Mouse (Mus musculus): ENCODE measurements around the gene Acp6. TPM values are rescaled to one million over a fixed set of nuclear protein-coding genes. Genes with fewer than 3 reads are reported as not detected.
A peak's percentile ranks its signal among the peaks of the same experiment; 100 is the strongest.

Acp6 gene
- total and polyA plus RNA-seq, 3 experiments, result 10.8 to 12.5 (median 12.1) TPM

DNA sequence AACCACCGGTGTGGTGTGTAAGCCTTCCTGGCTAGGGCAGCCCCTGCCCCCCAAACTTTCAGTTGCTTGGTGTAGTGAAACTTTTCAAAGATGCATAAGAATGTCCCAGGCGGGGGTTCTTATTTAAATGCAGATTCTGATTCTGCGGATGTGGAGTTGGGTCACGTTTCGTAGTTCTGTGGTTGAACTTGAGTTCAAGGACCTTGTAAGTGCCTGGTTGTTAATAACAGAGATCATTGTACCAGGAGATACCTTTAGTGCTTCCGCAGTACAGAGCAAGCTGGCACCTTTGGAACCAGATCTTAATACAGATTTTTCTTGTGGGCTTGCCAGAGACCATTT lies 903 bp downstream of the Acp6 start:
- Histone ChIP-seq H3K4me1 (ENCODE audit: control insufficient read depth in 1 of 2, insufficient read depth in 2 of 2) (peaks cover 0 to 16% of the 10 kb centered on the region in 2 experiments; a peak in 2 of 4 replicates), H3K9me3 (replicated peaks; ENCODE audit: low read length) (peaks cover 3% of the 10 kb centered on the region), H3K27me3 (replicated peaks) (no peaks in the 10 kb centered on the region), H3K79me2 (replicated peaks; ENCODE audit: control insufficient read depth, extremely low read depth, insufficient read depth, poor library complexity, severe bottlenecking) (no peaks in the 10 kb centered on the region), H3K27ac (ENCODE audit: insufficient read depth, low read depth) (no peak overlapping the region), H3K4me2 (ENCODE audit: insufficient read depth, low read depth, poor library complexity, severe bottlenecking) (peak overlapping the region; percentile 60), H3K9ac (ENCODE audit: insufficient read depth, low read depth) (peak overlapping the region; percentile 51; the same call in 1 of the 2 replicates), H3K36me3 (replicated peaks in 1 of 2; ENCODE audit: control insufficient read depth in 1 of 2, insufficient read depth in 1 of 2, low read length in 1 of 2) (peaks cover 0 to 9% of the 10 kb centered on the region in 2 experiments), H3K4me3 (replicated peaks in 1 of 3; ENCODE audit: low read depth in 2 of 3, low read length in 2 of 3, poor library complexity in 1 of 3) (peak overlapping the region; percentile 71 to 85 (median 78))
- TF ChIP-seq ZNF384 (IDR thresholded peaks at IDR 0.05; ENCODE audit: low read depth, low read length), result no peak
- no peak for TF ChIP-seq ZMIZ1 (IDR thresholded peaks at IDR 0.05; ENCODE audit: low read depth, low read length)
- peak; percentile 79 for TF ChIP-seq BHLHE40 (IDR thresholded peaks at IDR 0.05; ENCODE audit: low read depth, low read length)
- in situ Hi-C loops (cut with MboI; ENCODE audit: low pct_ligation_motif_present, low pct_unique_long_range_greater_than_20kb, low sequenced_read_pairs) (no loop called here), dilution Hi-C loops (cut with MboI; ENCODE audit: extremely low pct_ligation_motif_present, extremely low pct_unique_long_range_greater_than_20kb, low sequenced_read_pairs) (no loop called here)
- peak; percentile 10 for DNase-seq (ENCODE audit: extremely low read depth)

- no peak for DNase-seq (ENCODE audit: extremely low read depth)
- Histone ChIP-seq H3K9me3 (replicated peaks; ENCODE audit: low read length) (peaks cover 3% of the 10 kb centered on the region), H3K27ac (ENCODE audit: insufficient read depth, low read depth) (no peak overlapping the region), H3K79me2 (replicated peaks; ENCODE audit: control insufficient read depth, extremely low read depth, insufficient read depth, poor library complexity, severe bottlenecking) (no peaks in the 10 kb centered on the region), H3K4me1 (ENCODE audit: control insufficient read depth in 1 of 2, insufficient read depth in 2 of 2) (peaks cover 0 to 16% of the 10 kb centered on the region in 2 experiments; a peak in 2 of 4 replicates), H3K36me3 (replicated peaks in 1 of 2; ENCODE audit: control insufficient read depth in 1 of 2, insufficient read depth in 1 of 2, low read length in 1 of 2) (peaks cover 0 to 9% of the 10 kb centered on the region in 2 experiments), H3K27me3 (replicated peaks) (no peaks in the 10 kb centered on the region), H3K4me2 (ENCODE audit: insufficient read depth, low read depth, poor library complexity, severe bottlenecking) (no peak overlapping the region), H3K4me3 (replicated peaks in 1 of 3; ENCODE audit: low read depth in 2 of 3, low read length in 2 of 3, poor library complexity in 1 of 3) (no peak overlapping the region), H3K9ac (ENCODE audit: insufficient read depth, low read depth) (no peak overlapping the region)
- dilution Hi-C loops (cut with MboI; ENCODE audit: extremely low pct_ligation_motif_present, extremely low pct_unique_long_range_greater_than_20kb, low sequenced_read_pairs), result no loop called here
- in situ Hi-C loops (cut with MboI; ENCODE audit: low pct_ligation_motif_present, low pct_unique_long_range_greater_than_20kb, low sequenced_read_pairs), result loop anchor here (10.0 kb wide), 1 partner anchor 75 kb away; no protein-coding TSS in a partner anchor
- TF ChIP-seq MAX (IDR thresholded peaks at IDR 0.05; ENCODE audit: low read length) (no peak), TCF12 (IDR thresholded peaks at IDR 0.05; ENCODE audit: low read depth, low read length) (no peak), TBP (conservative IDR thresholded peaks at IDR 0.05; ENCODE audit: low read depth, low read length) (no peak), EP300 (IDR thresholded peaks at IDR 0.05; ENCODE audit: low read length) (no peak)
Measured at GRCm38 (mm10) chr3:97159986-97160385, 1.4 kb downstream of the Acp6 start.

DNA sequence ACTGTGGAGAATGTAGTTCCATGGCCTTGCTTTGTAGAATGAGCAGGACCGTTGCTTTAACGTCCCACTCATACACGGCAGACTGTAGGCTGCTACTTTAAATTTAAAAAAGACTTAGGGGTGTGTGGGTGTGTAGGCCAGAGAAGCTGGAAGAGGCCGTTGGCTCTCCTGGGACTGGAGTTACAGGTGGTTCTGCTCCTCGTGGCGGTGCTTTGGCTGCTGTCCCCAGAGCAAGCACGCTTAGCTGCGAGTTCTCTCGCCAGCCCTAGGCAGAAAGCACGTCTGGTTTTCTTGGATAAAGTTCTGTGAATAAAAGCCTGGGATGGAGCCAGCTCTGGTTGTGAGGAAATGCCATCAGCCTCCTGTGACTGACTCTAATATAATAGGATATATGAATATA lies 2.3 kb downstream of the Acp6 start:
- H3K9ac ChIP-seq (ENCODE audit: insufficient read depth, low read depth), result no peak overlapping the region
- in situ Hi-C loops (cut with MboI; ENCODE audit: low pct_ligation_motif_present, low pct_unique_long_range_greater_than_20kb, low sequenced_read_pairs) (loop anchor here (10.0 kb wide), 1 partner anchor 76 kb away; no protein-coding TSS in a partner anchor), dilution Hi-C loops (cut with MboI; ENCODE audit: extremely low pct_ligation_motif_present, extremely low pct_unique_long_range_greater_than_20kb, low sequenced_read_pairs) (no loop called here)
- no peak for TF ChIP-seq POLR2A (IDR thresholded peaks at IDR 0.05; ENCODE audit: low read depth, low read length)
- TF ChIP-seq KAT2A (IDR thresholded peaks at IDR 0.05; ENCODE audit: insufficient replicate concordance, low read length), result no peak
- no peak for TF ChIP-seq MXI1 (IDR thresholded peaks at IDR 0.05; ENCODE audit: low read depth, low read length)
- TF ChIP-seq USF1 (IDR thresholded peaks at IDR 0.05; ENCODE audit: low read depth, low read length), result no peak
- no peak for TF ChIP-seq MAFK (IDR thresholded peaks at IDR 0.05; ENCODE audit: insufficient replicate concordance, low read length)
- no peak overlapping the region for H3K4me3 ChIP-seq (replicated peaks in 1 of 3; ENCODE audit: low read depth in 2 of 3, low read length in 2 of 3, poor library complexity in 1 of 3)
- H3K79me2 ChIP-seq (replicated peaks; ENCODE audit: control insufficient read depth, extremely low read depth, insufficient read depth, poor library complexity, severe bottlenecking), result no peaks in the 10 kb centered on the region
- no peak for DNase-seq (ENCODE audit: extremely low read depth)
- peaks cover 0 to 12% of the 10 kb centered on the region in 2 experiments for H3K36me3 ChIP-seq (replicated peaks in 1 of 2; ENCODE audit: control insufficient read depth in 1 of 2, insufficient read depth in 1 of 2, low read length in 1 of 2)
- H3K4me2 ChIP-seq (ENCODE audit: insufficient read depth, low read depth, poor library complexity, severe bottlenecking), result no peak overlapping the region
- H3K4me1 ChIP-seq (ENCODE audit: control insufficient read depth in 1 of 2, insufficient read depth in 2 of 2), result peaks cover 0 to 16% of the 10 kb centered on the region in 2 experiments; a peak in 2 of 4 replicates
- no peak overlapping the region for H3K27ac ChIP-seq (ENCODE audit: insufficient read depth, low read depth)
- no peaks in the 10 kb centered on the region for H3K27me3 ChIP-seq (replicated peaks)
- H3K9me3 ChIP-seq (replicated peaks; ENCODE audit: low read length), result peaks cover 3% of the 10 kb centered on the region
